In genomic region chr16:17921325-17922162, GRCm38 (mm10) we compare ENCODE assay signal across 8 mouse cellular contexts. TPM values are rescaled to one million over a fixed set of nuclear protein-coding genes. Genes with fewer than 3 reads are reported as not detected.
DNase-seq lines count a peak whose midpoint lies in the region; ATAC-seq and TF ChIP-seq lines count a peak whose summit lies in the region.

No protein-coding gene starts in this region.

- H3K27me3 ChIP-seq in embryonic facial prominence, embryonic 13.5 days: peaks cover 41% of the 10 kb centered on the region
- H3K27me3 ChIP-seq in heart, adult 2 months (ENCODE audit: control insufficient read depth, insufficient read depth, low read length): no peaks in the 10 kb centered on the region; the same call in 1 of the 2 replicates
- peaks cover 48% of the 10 kb centered on the region for H3K27me3 ChIP-seq in limb, embryonic 13.5 days
- H3K27me3 ChIP-seq in midbrain, embryonic 16.5 days (ENCODE audit: control insufficient read depth, insufficient read depth, low read depth, low read length): peaks cover 7% of the 10 kb centered on the region

- H3K4me3 ChIP-seq in embryonic facial prominence, embryonic 13.5 days: peak overlapping the region; percentile 80
- peak overlapping the region; percentile 80 for H3K4me3 ChIP-seq in heart, adult 2 months
- H3K4me3 ChIP-seq in limb, embryonic 13.5 days: peak overlapping the region; percentile 87
- peak overlapping the region; percentile 70 for H3K4me3 ChIP-seq in midbrain, embryonic 16.5 days (ENCODE audit: low read depth, low read length)

- DNase-seq in 3134 (ENCODE audit: extremely low read depth, insufficient read length, low spot score): peak; percentile 98
- DNase-seq in adrenal gland, postnatal 36 days: peak; percentile 95 to 96
- peak; percentile 95 to 96 for DNase-seq in heart, adult 2 months
- DNase-seq in kidney, adult 8-10 months: peak; percentile 95
- peak; percentile 90 to 97 for DNase-seq in spleen, postnatal 10 days (ENCODE audit: low spot score in 2 of 2)

- H3K4me1 ChIP-seq in embryonic facial prominence, embryonic 13.5 days: peaks cover 23% of the 10 kb centered on the region
- peaks cover 5% of the 10 kb centered on the region for H3K4me1 ChIP-seq in heart, adult 2 months (ENCODE audit: control insufficient read depth, insufficient read depth, low read length)
- peaks cover 25% of the 10 kb centered on the region for H3K4me1 ChIP-seq in limb, embryonic 13.5 days
- H3K4me1 ChIP-seq in midbrain, embryonic 16.5 days (ENCODE audit: control insufficient read depth, insufficient read depth, low read length): peaks cover 26% of the 10 kb centered on the region

- no peaks in the 10 kb centered on the region for H3K79me2 ChIP-seq in heart, adult 2 months (replicated peaks; ENCODE audit: control insufficient read depth, insufficient read depth, low read length)

- peak; percentile 46; the same call in 1 of the 2 replicates for TF ChIP-seq EP300 in heart, adult 2 months (IDR thresholded peaks at IDR 0.05; ENCODE audit: insufficient read depth, low read depth, low read length)

- no peaks in the 10 kb centered on the region for H3K9me3 ChIP-seq in embryonic facial prominence, embryonic 13.5 days
- no peaks in the 10 kb centered on the region for H3K9me3 ChIP-seq in limb, embryonic 13.5 days
- H3K9me3 ChIP-seq in midbrain, embryonic 16.5 days (replicated peaks; ENCODE audit: control insufficient read depth, low read length, poor library complexity, severe bottlenecking): no peaks in the 10 kb centered on the region

- peak; percentile 94 for TF ChIP-seq POLR2A in heart, adult 2 months (IDR thresholded peaks at IDR 0.05; ENCODE audit: insufficient read depth, low read depth, low read length)

- H3K36me3 ChIP-seq in embryonic facial prominence, embryonic 13.5 days: peaks cover 19% of the 10 kb centered on the region
- no peaks in the 10 kb centered on the region for H3K36me3 ChIP-seq in heart, adult 2 months (ENCODE audit: control insufficient read depth, insufficient read depth, low read length)
- peaks cover 15% of the 10 kb centered on the region for H3K36me3 ChIP-seq in limb, embryonic 13.5 days
- H3K36me3 ChIP-seq in midbrain, embryonic 16.5 days (ENCODE audit: control insufficient read depth, insufficient read depth, low read length): peaks cover 10% of the 10 kb centered on the region

- peak overlapping the region; percentile 81 for H3K27ac ChIP-seq in embryonic facial prominence, embryonic 13.5 days
- H3K27ac ChIP-seq in heart, adult 2 months: peak overlapping the region; percentile 90
- H3K27ac ChIP-seq in limb, embryonic 13.5 days: peak overlapping the region; percentile 75; the same call in 1 of the 2 replicates
- H3K27ac ChIP-seq in midbrain, embryonic 16.5 days (ENCODE audit: low read length): peak overlapping the region; percentile 89

- intact Hi-C loops in heart, adult 2 months (cut with DNase I): loop anchor here (1.0 to 10.0 kb wide), 2 partner anchors 10 to 313 kb away; partner anchors contain the start of genes Ess2 and Zdhhc8

- peak overlapping the region; percentile 90 for H3K4me2 ChIP-seq in embryonic facial prominence, embryonic 13.5 days
- H3K4me2 ChIP-seq in limb, embryonic 13.5 days (replicated peaks): peak overlapping the region; percentile 97
- H3K4me2 ChIP-seq in midbrain, embryonic 16.5 days (ENCODE audit: low read length): peak overlapping the region; percentile 78

- peak; percentile 85 for TF ChIP-seq CTCF in heart, adult 2 months (IDR thresholded peaks at IDR 0.05)

- peak; percentile 84 for ATAC-seq in embryonic facial prominence, embryonic 13.5 days (ENCODE audit: insufficient number of reproducible peaks, insufficient read depth, low FRiP score, low TSS enrichment, low read depth)
- ATAC-seq in limb, embryonic 13.5 days (ENCODE audit: low FRiP score, low read depth): peak; percentile 94
- ATAC-seq in midbrain, embryonic 16.5 days: peak; percentile 92

- peak overlapping the region; percentile 95 for H3K9ac ChIP-seq in embryonic facial prominence, embryonic 13.5 days
- H3K9ac ChIP-seq in heart, adult 2 months (ENCODE audit: low read depth, low read length): peak overlapping the region; percentile 88
- H3K9ac ChIP-seq in limb, embryonic 13.5 days: peak overlapping the region; percentile 94
- H3K9ac ChIP-seq in midbrain, embryonic 16.5 days (ENCODE audit: low read depth, low read length): peak overlapping the region; percentile 87

- WGBS in embryonic facial prominence, embryonic 13.5 days: 2% methylated on average over 47 of the region's 47 CpGs
- 1% methylated on average over 47 of the region's 47 CpGs for WGBS in heart, adult 2 months
- whole genome bisulfite sequencing in limb, embryonic 13.5 days: 3% methylated on average over 47 of the region's 47 CpGs
- WGBS in midbrain, embryonic 16.5 days: 2% methylated on average over 46 of the region's 47 CpGs

RNA-seq across cellular contexts. Expression of gene Slc25a1, which starts 6.5 kb away (rescaled TPM):
- total RNA-seq in adrenal gland, postnatal 36 days (2021): 100 to 1,000 TPM; 365 to 608 TPM
- 77.7 and 90.5 TPM in 2 replicates for polyA plus RNA-seq in embryonic facial prominence, embryonic 13.5 days (2015; fragmentation: Nextera tagmentation; extraction: Ambion mirVana)
- total RNA-seq in heart, adult 2 months (2021): 1 to 10 TPM; 6.8 to 7.3 TPM
- 32.3 and 65.5 TPM in 2 replicates for polyA plus RNA-seq in heart, adult 2 months (2012; rRNA removed)
- polyA plus RNA-seq in limb, embryonic 13.5 days (2015; fragmentation: Nextera tagmentation; extraction: Ambion mirVana): 84.0 and 85.0 TPM in 2 replicates
- 163 and 179 TPM in 2 replicates for polyA plus RNA-seq in midbrain, embryonic 16.5 days (2015; fragmentation: Nextera tagmentation; extraction: Ambion mirVana)

RNA-seq across cellular contexts. Expression of gene Gsc2, which starts 6.7 kb away (rescaled TPM):
- not detected for total RNA-seq in adrenal gland, postnatal 36 days (2021)
- not detected in 2 replicates for polyA plus RNA-seq in embryonic facial prominence, embryonic 13.5 days (2015; fragmentation: Nextera tagmentation; extraction: Ambion mirVana)
- total RNA-seq in heart, adult 2 months (2021): not detected
- polyA plus RNA-seq in heart, adult 2 months (2012; rRNA removed): not detected in 2 replicates
- polyA plus RNA-seq in limb, embryonic 13.5 days (2015; fragmentation: Nextera tagmentation; extraction: Ambion mirVana): 0.13 TPM in 1 of 2 replicates, not detected in the other
- 0.46 and 1.4 TPM in 2 replicates for polyA plus RNA-seq in midbrain, embryonic 16.5 days (2015; fragmentation: Nextera tagmentation; extraction: Ambion mirVana)

RNA-seq across cellular contexts. Expression of gene Ess2, which starts 10.4 kb away (rescaled TPM):
- 10 to 100 TPM; 13.9 to 16.7 TPM for total RNA-seq in adrenal gland, postnatal 36 days (2021)
- 43.7 and 46.9 TPM in 2 replicates for polyA plus RNA-seq in embryonic facial prominence, embryonic 13.5 days (2015; fragmentation: Nextera tagmentation; extraction: Ambion mirVana)
- total RNA-seq in heart, adult 2 months (2021): 1 to 10 TPM; 8.0 to 8.3 TPM
- polyA plus RNA-seq in heart, adult 2 months (2012; rRNA removed): 11.4 and 12.6 TPM in 2 replicates
- polyA plus RNA-seq in limb, embryonic 13.5 days (2015; fragmentation: Nextera tagmentation; extraction: Ambion mirVana): 49.8 and 50.7 TPM in 2 replicates
- polyA plus RNA-seq in midbrain, embryonic 16.5 days (2015; fragmentation: Nextera tagmentation; extraction: Ambion mirVana): 47.6 and 48.6 TPM in 2 replicates

RNA-seq across cellular contexts. Expression of gene Tssk2, which starts 23.1 kb away (rescaled TPM):
- total RNA-seq in adrenal gland, postnatal 36 days (2021): not detected
- polyA plus RNA-seq in embryonic facial prominence, embryonic 13.5 days (2015; fragmentation: Nextera tagmentation; extraction: Ambion mirVana): 0.20 TPM in 1 of 2 replicates, not detected in the other
- total RNA-seq in heart, adult 2 months (2021): not detected
- 0.33 and 0.44 TPM in 2 replicates for polyA plus RNA-seq in heart, adult 2 months (2012; rRNA removed)
- polyA plus RNA-seq in limb, embryonic 13.5 days (2015; fragmentation: Nextera tagmentation; extraction: Ambion mirVana): 0.17 TPM in 1 of 2 replicates, not detected in the other
- polyA plus RNA-seq in midbrain, embryonic 16.5 days (2015; fragmentation: Nextera tagmentation; extraction: Ambion mirVana): not detected in 2 replicates

RNA-seq across cellular contexts. Expression of gene Dgcr2, which starts 23.2 kb away (rescaled TPM):
- total RNA-seq in adrenal gland, postnatal 36 days (2021): 10 to 100 TPM; 61.7 to 67.5 TPM
- polyA plus RNA-seq in embryonic facial prominence, embryonic 13.5 days (2015; fragmentation: Nextera tagmentation; extraction: Ambion mirVana): 96.8 and 97.0 TPM in 2 replicates
- 10 to 100 TPM; 46.5 to 55.7 TPM for total RNA-seq in heart, adult 2 months (2021)
- 64.3 and 77.9 TPM in 2 replicates for polyA plus RNA-seq in heart, adult 2 months (2012; rRNA removed)
- 97.8 and 105 TPM in 2 replicates for polyA plus RNA-seq in limb, embryonic 13.5 days (2015; fragmentation: Nextera tagmentation; extraction: Ambion mirVana)
- polyA plus RNA-seq in midbrain, embryonic 16.5 days (2015; fragmentation: Nextera tagmentation; extraction: Ambion mirVana): 108 and 113 TPM in 2 replicates

Comparison
In these comparisons a context has a peak if more than half of its experiments do, and no peak if none do; other contexts are left out.
1. Peak in every context shown above with its lines: DNase-seq, ATAC-seq, H3K4me3 ChIP-seq and H3K27ac ChIP-seq.